Mouse (Mus musculus): ENCODE data around the gene Aldh3b1. TPM values are rescaled to one million over a fixed set of nuclear protein-coding genes. Genes with fewer than 3 reads are reported as not detected.
"Not testable (repeated sequence)": the region's sequence is repeated elsewhere in the genome, so short reads cannot be mapped to it uniquely, and the experiment has no call there.

The Aldh3b1 gene
- polyA plus RNA-seq, 1 experiment, result 47.1 TPM

DNA sequence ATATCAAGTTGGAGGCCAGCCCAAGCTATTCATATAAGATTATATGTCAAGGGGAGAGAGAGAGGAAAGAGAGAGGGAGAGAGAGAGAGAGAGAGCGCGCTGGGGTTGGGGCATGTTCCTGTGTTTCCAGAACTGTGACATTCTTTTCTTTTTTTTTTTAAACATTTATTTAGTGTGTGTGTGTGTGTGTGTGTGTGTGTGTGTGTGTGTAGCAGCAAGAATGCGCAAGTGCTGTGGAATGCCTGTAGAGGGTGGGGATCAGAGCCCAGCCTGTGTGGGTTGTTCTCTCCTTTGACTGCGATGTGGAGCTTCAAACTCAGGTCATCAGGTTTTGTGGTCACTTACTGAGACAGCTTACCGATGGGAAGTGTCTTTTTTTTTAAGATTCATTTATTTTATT lies 30.6 kb upstream of the Aldh3b1 start:
- peaks cover 2% of the 10 kb centered on the region; the same call in 1 of the 2 replicates for H3K4me1 ChIP-seq (ENCODE audit: control insufficient read depth, insufficient read depth, low read length)
- no peak for TF ChIP-seq CTCF (IDR thresholded peaks at IDR 0.05; ENCODE audit: control insufficient read depth, insufficient read depth, low read length)
- TF ChIP-seq POLR2A (IDR thresholded peaks at IDR 0.05; ENCODE audit: borderline replicate concordance, control insufficient read depth, low read depth, low read length), result no peak
- WGBS, result 72% methylated on average over 5 of the region's 5 CpGs
- no peak overlapping the region for H3K4me3 ChIP-seq (replicated peaks; ENCODE audit: control insufficient read depth, low read depth, low read length)
- H3K27ac ChIP-seq (ENCODE audit: control insufficient read depth, insufficient read depth, low read depth, low read length, poor library complexity), result no peak overlapping the region

DNA sequence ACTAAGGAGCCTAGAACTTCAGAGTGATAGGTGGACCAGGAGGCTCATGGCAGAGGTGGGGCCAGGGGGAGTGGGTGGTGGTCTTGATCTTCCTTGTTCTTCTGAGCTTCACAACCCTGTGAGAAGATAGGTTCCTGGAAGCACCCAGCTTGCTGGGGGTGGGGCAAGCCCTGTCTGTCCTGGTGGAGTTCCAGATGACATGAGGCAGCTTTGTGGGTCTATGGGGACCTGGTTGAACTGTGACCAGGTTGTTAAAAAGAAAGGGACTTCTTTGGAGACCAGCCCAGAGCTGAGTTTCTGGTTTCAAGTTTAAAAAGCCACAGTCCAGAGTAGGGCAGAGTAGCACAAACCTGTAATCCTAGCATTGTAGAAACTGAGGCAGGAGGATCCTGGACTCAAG lies 29.4 kb upstream of the Aldh3b1 start:
- no peak for TF ChIP-seq CTCF (IDR thresholded peaks at IDR 0.05; ENCODE audit: control insufficient read depth, insufficient read depth, low read length)
- TF ChIP-seq POLR2A (IDR thresholded peaks at IDR 0.05; ENCODE audit: borderline replicate concordance, control insufficient read depth, low read depth, low read length), result no peak
- H3K4me3 ChIP-seq (replicated peaks; ENCODE audit: control insufficient read depth, low read depth, low read length), result no peak overlapping the region
- no peak overlapping the region for H3K27ac ChIP-seq (ENCODE audit: control insufficient read depth, insufficient read depth, low read depth, low read length, poor library complexity)
- H3K4me1 ChIP-seq (ENCODE audit: control insufficient read depth, insufficient read depth, low read length), result peaks cover 3% of the 10 kb centered on the region; the same call in 1 of the 2 replicates

DNA sequence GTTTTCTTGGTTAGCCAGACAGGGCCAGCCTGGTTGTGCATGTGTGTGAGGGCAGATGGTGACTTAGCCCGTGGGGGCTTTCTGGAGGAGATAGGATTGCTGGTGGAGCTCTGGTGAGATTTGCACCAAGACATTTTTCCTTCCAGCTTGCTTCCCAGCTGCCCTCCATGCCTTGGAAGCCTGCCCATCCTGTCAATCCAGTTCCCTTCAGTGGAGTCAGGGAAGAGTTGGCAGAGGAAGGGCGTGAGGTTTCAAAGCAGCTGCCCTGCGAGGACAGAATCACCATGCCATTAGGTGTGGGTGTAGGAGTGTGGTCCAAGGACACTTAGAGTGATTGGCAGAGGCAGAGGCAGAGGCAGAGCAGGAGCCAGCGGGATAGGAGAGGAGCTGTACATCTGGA lies 28.9 kb upstream of the Aldh3b1 start, which contains the start of gene Aldh3b3:
Gene Aldh3b3, plus strand, starts transcription at position 176 of the 400 bp plus-strand sequence.
- no peak for TF ChIP-seq CTCF (IDR thresholded peaks at IDR 0.05; ENCODE audit: control insufficient read depth, insufficient read depth, low read length)
- TF ChIP-seq POLR2A (IDR thresholded peaks at IDR 0.05; ENCODE audit: borderline replicate concordance, control insufficient read depth, low read depth, low read length), result no peak
- H3K4me1 ChIP-seq (ENCODE audit: control insufficient read depth, insufficient read depth, low read length), result peaks cover 2% of the 10 kb centered on the region; the same call in 1 of the 2 replicates
- 72% methylated on average over 4 of the region's 4 CpGs for WGBS
- no peak within 1 kb of the TSS for H3K27ac ChIP-seq (ENCODE audit: control insufficient read depth, insufficient read depth, low read depth, low read length, poor library complexity)
- H3K4me3 ChIP-seq (replicated peaks; ENCODE audit: control insufficient read depth, low read depth, low read length), result no peak within 1 kb of the TSS

DNA sequence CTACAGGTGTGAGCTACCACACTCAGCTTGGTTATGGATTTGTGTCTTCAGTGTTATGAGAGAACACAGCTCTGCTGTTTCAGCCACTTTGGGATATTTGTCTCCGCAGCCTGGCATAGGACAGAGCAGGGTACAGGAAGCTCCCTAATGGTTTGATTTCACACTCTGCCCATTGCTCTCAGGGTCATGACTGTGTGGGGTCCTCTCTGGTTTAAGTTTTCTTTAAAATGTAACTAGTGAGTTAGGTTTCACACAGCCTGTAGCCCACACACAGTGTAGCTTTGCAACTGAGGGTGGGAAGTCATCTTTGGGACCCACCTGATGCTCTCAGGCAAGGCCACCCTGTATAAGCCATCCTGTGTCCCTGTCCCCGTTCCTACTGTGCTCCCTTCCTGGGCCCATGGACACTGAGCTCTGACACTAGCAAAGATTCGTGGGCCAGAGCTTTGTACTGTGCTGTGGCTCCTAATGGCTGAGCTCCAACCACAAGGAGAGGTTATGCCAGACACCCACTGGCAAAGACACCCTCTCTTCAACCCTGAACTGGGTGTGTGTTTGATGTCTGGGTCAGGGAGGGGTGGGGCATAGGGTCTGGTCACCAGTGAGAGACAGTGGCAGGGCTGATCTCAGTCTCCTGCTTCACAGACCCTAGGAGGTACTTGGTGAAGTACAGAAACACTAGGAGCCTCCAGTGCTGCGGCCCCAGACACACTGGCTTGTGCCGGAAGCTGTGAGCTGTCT lies 27.9 kb upstream of the Aldh3b1 start:
- H3K4me3 ChIP-seq (replicated peaks; ENCODE audit: control insufficient read depth, low read depth, low read length); H3K4me1 ChIP-seq (ENCODE audit: control insufficient read depth, insufficient read depth, low read length); H3K27ac ChIP-seq (ENCODE audit: control insufficient read depth, insufficient read depth, low read depth, low read length, poor library complexity): not testable (repeated sequence)
- WGBS, result 73% methylated on average over 5 of the region's 5 CpGs

DNA sequence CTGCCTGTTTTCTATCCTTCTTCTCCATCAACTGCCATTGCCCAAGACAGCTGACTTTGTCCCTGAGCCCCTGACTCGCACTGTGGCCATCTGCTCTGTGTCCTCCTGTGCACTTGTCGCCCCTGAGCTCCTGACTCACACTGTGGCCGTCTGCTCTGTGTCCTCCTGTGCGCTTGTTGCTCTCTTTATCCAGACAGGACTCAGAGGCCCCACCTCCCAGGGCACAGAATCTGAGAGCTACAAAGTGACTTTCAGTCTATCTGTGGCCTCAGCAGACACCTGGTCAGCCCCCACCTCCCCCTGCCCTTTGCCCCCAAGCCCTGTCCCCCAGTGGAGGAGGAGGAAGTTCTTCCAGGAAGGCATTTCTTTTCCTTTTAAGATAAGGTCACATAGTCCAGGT lies 26.2 kb upstream of the Aldh3b1 start:
- 68% methylated on average over 4 of the region's 4 CpGs for WGBS
- Histone ChIP-seq H3K4me1 (ENCODE audit: control insufficient read depth, insufficient read depth, low read length) (peaks cover 5% of the 10 kb centered on the region; the same call in 1 of the 2 replicates), H3K4me3 (replicated peaks; ENCODE audit: control insufficient read depth, low read depth, low read length) (no peak overlapping the region), H3K27ac (ENCODE audit: control insufficient read depth, insufficient read depth, low read depth, low read length, poor library complexity) (no peak overlapping the region)
- TF ChIP-seq POLR2A (IDR thresholded peaks at IDR 0.05; ENCODE audit: borderline replicate concordance, control insufficient read depth, low read depth, low read length) (no peak), CTCF (IDR thresholded peaks at IDR 0.05; ENCODE audit: control insufficient read depth, insufficient read depth, low read length) (no peak)

DNA sequence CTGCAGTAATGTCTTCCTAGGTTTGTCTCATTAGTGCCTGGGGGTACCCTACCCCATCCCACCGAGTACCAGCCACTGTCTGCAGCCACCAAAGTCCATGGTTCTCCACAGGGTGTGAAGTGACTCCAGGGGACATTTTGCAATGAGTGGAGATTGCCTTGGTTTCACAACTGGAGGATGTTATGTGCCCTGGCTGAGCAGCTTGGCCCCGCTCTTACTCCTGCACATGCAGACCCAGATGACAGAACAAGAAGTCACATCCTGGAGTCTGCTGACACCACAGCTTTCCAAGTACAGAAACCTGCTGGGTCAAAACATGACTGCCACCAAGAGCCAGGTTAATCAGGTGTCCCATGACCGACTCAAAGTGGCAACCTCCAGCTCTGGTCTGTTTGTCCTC lies 25.4 kb upstream of the Aldh3b1 start:
- 49% methylated on average over 3 of the region's 3 CpGs for WGBS
- Histone ChIP-seq H3K27ac (ENCODE audit: control insufficient read depth, insufficient read depth, low read depth, low read length, poor library complexity) (no peak overlapping the region), H3K4me3 (replicated peaks; ENCODE audit: control insufficient read depth, low read depth, low read length) (no peak overlapping the region), H3K4me1 (ENCODE audit: control insufficient read depth, insufficient read depth, low read length) (peaks cover 5% of the 10 kb centered on the region; the same call in 1 of the 2 replicates)
- TF ChIP-seq POLR2A (IDR thresholded peaks at IDR 0.05; ENCODE audit: borderline replicate concordance, control insufficient read depth, low read depth, low read length), result no peak
- no peak for TF ChIP-seq CTCF (IDR thresholded peaks at IDR 0.05; ENCODE audit: control insufficient read depth, insufficient read depth, low read length)

DNA sequence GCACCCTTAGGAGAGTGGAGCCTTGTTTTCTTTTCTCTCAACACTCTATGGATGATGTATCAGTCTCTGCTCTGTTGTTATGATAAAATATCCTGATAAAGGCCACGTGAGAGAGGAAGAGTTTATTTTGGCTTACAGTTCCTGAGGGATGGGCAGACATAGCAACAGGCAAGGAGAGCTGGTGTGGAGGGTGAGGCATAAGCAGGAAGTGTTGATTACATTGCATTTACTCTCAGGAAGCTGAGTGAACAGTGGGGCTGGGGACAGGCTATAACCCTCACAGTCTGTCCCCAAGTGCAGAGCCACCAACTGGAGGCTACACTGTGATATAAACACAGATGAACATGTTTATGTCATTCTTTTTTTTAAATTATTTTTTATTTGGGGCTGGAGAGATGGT lies 22.5 kb upstream of the Aldh3b1 start:
- H3K27ac ChIP-seq (ENCODE audit: control insufficient read depth, insufficient read depth, low read depth, low read length, poor library complexity), result no peak overlapping the region
- H3K4me1 ChIP-seq (ENCODE audit: control insufficient read depth, insufficient read depth, low read length), result peaks cover 5% of the 10 kb centered on the region; the same call in 1 of the 2 replicates
- no peak overlapping the region for H3K4me3 ChIP-seq (replicated peaks; ENCODE audit: control insufficient read depth, low read depth, low read length)
- 37% methylated on average over 1 of the region's 1 CpGs for WGBS
- no peak for TF ChIP-seq CTCF (IDR thresholded peaks at IDR 0.05; ENCODE audit: control insufficient read depth, insufficient read depth, low read length)
- TF ChIP-seq POLR2A (IDR thresholded peaks at IDR 0.05; ENCODE audit: borderline replicate concordance, control insufficient read depth, low read depth, low read length), result no peak

DNA sequence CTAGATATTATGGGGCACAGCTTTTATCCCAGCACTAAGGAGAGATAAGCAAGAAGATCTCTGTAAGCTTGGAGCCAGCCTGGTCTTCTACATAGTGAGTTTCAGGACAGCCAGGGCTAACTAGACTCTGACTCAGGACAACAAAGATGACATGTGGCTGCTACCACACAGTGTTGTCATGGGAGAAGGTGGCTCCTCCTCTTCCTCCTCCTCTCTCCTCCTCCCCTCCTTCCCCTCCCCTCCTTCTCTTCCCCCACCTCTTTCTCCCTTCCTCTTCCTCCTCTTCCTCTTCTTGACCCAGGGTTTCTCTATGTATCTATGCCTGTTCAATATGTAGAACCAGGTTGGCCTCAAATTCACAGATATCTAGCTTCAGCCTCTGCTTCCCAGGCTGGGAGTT lies 21.9 kb upstream of the Aldh3b1 start:
- TF ChIP-seq CTCF (IDR thresholded peaks at IDR 0.05; ENCODE audit: control insufficient read depth, insufficient read depth, low read length) (no peak), POLR2A (IDR thresholded peaks at IDR 0.05; ENCODE audit: borderline replicate concordance, control insufficient read depth, low read depth, low read length) (no peak)
- no peak overlapping the region for H3K4me3 ChIP-seq (replicated peaks; ENCODE audit: control insufficient read depth, low read depth, low read length)
- peaks cover 5% of the 10 kb centered on the region; the same call in 1 of the 2 replicates for H3K4me1 ChIP-seq (ENCODE audit: control insufficient read depth, insufficient read depth, low read length)
- no peak overlapping the region for H3K27ac ChIP-seq (ENCODE audit: control insufficient read depth, insufficient read depth, low read depth, low read length, poor library complexity)

DNA sequence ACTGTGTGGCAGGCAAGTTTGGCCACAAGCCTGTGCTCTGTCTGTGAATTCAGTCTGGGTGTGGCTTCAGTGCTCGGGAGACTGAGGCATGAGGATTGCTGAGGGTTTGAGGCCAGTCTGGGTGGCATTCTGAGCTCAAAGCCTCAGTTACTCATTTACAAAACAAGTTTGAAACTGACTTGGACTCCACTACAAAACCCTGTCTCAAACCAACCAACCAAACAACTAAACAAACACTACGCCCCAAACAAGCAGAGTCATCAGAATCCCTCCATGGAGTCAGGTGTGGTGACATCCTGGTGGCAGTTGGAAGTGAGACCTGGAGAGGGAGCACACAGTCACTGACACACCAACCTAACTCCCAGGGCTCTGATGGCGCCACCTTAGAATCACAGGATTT lies 20.7 kb upstream of the Aldh3b1 start:
- WGBS, result 77% methylated on average over 3 of the region's 3 CpGs
- Histone ChIP-seq H3K27ac (ENCODE audit: control insufficient read depth, insufficient read depth, low read depth, low read length, poor library complexity) (no peak overlapping the region), H3K4me3 (replicated peaks; ENCODE audit: control insufficient read depth, low read depth, low read length) (no peak overlapping the region), H3K4me1 (ENCODE audit: control insufficient read depth, insufficient read depth, low read length) (peaks cover 7% of the 10 kb centered on the region; the same call in 1 of the 2 replicates)
- TF ChIP-seq POLR2A (IDR thresholded peaks at IDR 0.05; ENCODE audit: borderline replicate concordance, control insufficient read depth, low read depth, low read length) (no peak), CTCF (IDR thresholded peaks at IDR 0.05; ENCODE audit: control insufficient read depth, insufficient read depth, low read length) (no peak)
